Mouse (Mus musculus): ENCODE results near the gene Retreg2.

Gene Retreg2

GRCm38 (mm10) chr1:75168472-75169464 is 26.2 kb downstream of the Retreg2 start, which contains the start of gene Zfand2b:
Gene Zfand2b (plus strand): TSS chr1:75168646.
- peak; percentile 97 for DNase-seq

GRCm38 (mm10) chr1:75179334-75180104 is 36.9 kb downstream of the Retreg2 start:
- DNase-seq, result peak; percentile 75

GRCm38 (mm10) chr1:75180105-75180590 is 37.6 kb downstream of the Retreg2 start, which contains the start of gene Abcb6:
Gene Abcb6 (minus strand): TSS chr1:75180392.
- peak; percentile 90 for DNase-seq

GRCm38 (mm10) chr1:75180741-75181140 is 38.2 kb downstream of the Retreg2 start:
- no peak for DNase-seq

GRCm38 (mm10) chr1:75181377-75181870 is 38.8 kb downstream of the Retreg2 start:
- DNase-seq, result peak; percentile 47

GRCm38 (mm10) chr1:75182160-75182559 is 39.6 kb downstream of the Retreg2 start:
- DNase-seq, result no peak

- peak; percentile 57 for DNase-seq
Observed at GRCm38 (mm10) chr1:75185495-75185894, 42.9 kb downstream of the Retreg2 start.

- no peak for DNase-seq
Observed at GRCm38 (mm10) chr1:75187126-75187525, 44.5 kb downstream of the Retreg2 start.

- no peak for DNase-seq
Observed at GRCm38 (mm10) chr1:75187914-75188483, 45.4 kb downstream of the Retreg2 start.

GRCm38 (mm10) chr1:75190577-75190976 is 48.0 kb downstream of the Retreg2 start:
- no peak for DNase-seq

GRCm38 (mm10) chr1:75191258-75191621 is 48.7 kb downstream of the Retreg2 start:
- DNase-seq, result no peak

GRCm38 (mm10) chr1:75191622-75192402 is 49.2 kb downstream of the Retreg2 start, which contains the start of the genes Ankzf1 and Atg9a:
Gene Ankzf1 (plus strand): TSS chr1:75192151.
Gene Atg9a (minus strand): TSS chr1:75192196.
- DNase-seq, result peak; percentile 99

GRCm38 (mm10) chr1:75192452-75192851 is 49.9 kb downstream of the Retreg2 start:
- peak; percentile 59 for DNase-seq

Measured in cerebellum, adult 9-11 months (tissue).